Mouse (Mus musculus) neutrophil, adult 5-6 weeks (primary cell): ENCODE results near the gene Hist1h4c. TPM values are rescaled to one million over a fixed set of nuclear protein-coding genes. Genes with fewer than 3 reads are reported as not detected.

ENCODE experiments used
- ATAC-seq: fragments of 151-379, 151-347 bp; 2 replicates; pipeline ENCODE4 v1.8.0; 2017; ENCODE audit warnings: mild to moderate bottlenecking, moderate TSS enrichment; ENCODE audit not compliant: insufficient number of reproducible peaks, poor library complexity, low FRiP score, severe bottlenecking; ENCODE audit errors: extremely low read depth
- total RNA-seq: library from RNA; stranded (forward); fragments of 200-1000 nt; gene quantifications from 2 replicates; pipeline ENCODE4 v1.2.3, GENCODE M21; 2017

The Hist1h4c gene
- total RNA-seq = 116 and 135 TPM in 2 replicates

DNA sequence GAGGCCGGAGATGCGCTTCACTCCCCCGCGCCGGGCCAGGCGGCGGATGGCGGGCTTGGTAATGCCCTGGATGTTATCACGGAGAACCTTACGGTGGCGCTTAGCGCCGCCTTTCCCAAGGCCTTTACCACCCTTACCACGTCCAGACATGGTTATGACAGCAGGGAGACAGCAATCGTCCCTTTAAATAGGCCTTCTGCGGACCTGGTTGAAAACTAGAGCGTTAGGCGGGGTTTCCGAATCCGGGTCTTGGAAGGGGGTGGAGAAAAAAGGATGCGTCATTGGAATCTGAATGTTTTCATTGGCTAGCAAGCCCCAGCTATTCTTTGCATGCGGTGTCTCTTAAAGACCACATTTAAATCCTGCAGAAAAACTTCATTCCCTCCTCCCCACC, at the start of gene Hist1h4c:
TSS of gene Hist1h4c (minus strand) at position 155 of the 394 bp plus-strand sequence.
- peak; percentile 90 for ATAC-seq

DNA sequence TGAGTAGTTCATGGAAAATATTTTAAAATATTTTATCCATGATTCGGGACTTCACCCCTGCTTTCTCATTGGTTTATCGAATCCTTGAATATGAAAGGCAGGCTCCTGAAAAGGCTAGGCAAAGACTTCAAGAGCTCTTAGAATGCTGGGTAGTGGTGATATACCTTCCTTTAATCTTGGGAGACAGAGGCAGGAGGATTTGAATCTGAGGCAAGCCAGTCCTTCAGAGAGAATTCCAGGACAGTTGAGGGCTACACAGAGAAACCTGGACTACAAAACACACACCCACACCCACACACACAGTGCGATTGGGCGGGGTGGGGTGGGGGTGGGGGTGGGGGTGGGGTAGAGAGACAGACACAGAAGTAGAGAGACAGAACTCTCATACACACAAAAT, 49.6 kb upstream of the Hist1h4c start:
- no peak for ATAC-seq

DNA sequence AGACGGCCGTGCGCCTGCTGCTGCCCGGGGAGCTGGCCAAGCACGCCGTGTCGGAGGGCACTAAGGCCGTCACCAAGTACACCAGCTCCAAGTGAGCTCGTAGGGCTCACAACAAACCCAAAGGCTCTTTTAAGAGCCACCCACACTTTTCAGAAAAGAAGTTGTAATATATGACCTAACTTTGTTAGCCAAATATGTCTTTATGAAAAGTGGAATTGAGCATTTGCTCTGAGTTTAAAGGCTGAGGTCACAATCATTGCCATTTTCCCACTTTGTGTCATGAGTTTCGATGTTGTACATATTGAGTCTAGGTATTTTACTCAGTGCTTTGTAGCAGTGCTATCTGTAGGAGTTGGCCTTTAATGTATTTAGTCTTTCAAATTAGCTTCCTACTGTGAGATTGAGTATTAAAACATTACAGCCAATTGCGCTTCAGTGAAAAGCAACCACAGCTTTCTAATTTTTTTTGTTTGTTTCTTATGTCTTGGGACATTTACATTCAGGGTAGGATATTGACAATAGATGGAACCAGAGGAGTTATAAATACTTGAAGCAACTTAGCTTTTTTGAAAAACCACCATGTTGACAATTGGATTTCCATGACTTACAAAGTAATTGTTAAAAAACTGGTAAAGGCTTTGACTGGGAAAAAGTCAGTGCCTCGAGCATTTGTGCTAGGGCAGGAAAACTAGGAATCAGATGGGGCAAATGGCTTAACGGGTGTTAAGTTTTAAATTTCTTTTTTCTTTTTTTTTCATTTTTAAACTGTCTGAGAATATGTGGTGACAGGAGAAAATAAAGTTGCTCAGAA, 49.0 kb upstream of the Hist1h4c start:
- ATAC-seq = no peak

DNA sequence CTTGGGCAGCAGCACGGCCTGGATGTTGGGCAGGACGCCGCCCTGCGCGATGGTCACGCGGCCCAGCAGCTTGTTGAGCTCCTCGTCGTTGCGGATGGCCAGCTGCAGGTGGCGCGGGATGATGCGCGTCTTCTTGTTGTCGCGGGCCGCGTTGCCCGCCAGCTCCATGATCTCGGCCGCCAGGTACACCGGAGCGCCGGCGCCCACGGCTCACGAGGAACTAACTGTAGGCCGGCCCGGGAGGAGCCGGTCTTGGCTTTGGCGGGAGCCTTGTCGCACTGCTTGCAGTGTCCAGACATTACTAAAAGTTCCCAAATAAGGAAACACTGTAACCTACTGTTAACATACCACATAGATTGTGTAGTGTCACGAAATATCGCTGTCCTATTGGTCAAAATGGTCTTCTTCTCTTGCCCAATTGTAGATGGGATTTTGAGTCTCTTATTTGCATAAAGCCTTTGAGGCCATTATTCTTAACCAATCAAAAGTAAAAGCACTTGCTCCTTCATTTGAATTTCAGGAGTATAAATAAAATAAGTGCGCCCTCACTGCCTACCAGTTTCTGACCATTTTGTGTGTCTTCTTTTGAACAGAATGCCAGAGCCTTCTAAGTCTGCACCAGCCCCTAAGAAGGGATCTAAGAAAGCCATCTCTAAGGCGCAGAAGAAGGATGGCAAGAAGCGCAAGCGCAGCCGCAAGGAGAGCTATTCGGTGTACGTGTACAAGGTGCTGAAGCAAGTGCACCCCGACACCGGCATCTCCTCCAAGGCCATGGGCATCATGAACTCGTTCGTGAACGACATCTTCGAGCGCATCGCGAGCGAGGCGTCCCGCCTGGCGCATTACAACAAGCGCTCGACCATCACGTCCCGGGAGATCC, 48.2 kb upstream of the Hist1h4c start, which contains the start of gene Hist1h2bb:
TSS of gene Hist1h2bb (plus strand) at position 534 of the 880 bp plus-strand sequence.
- peak; percentile 89 for ATAC-seq

DNA sequence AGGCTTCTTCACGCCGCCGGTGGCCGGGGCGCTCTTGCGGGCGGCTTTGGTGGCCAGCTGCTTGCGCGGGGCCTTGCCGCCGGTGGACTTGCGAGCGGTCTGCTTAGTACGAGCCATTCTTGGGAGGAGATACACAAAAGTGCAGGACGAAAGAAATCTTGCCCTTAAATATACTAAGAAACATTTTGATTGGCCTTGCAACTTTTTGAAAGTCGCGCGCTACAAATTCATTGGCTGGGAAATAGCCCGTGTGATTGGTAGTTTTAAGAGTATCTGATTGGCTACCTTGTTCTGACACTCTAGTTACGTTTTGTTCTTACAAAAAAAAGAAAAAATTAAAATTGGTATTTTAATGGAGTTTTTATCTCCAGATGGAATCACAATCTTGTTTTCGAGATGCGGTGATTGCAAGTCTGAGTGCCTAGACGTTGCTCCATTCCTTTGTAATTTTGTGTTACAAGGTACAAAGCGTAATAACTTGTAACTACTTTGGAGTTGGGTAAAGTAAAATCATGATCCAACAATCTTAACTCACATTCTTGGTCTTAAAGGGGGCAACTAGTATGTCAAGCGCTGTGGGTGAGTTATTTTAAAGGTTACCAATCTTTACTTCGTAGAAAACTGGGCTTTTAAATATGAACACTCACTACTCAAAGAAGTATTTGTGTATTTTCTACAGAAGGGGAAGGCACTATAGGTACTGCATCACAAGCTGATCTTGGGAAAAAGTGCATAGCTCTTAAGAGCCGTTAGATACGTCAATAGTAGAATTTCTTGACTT, 47.3 kb upstream of the Hist1h4c start, which contains the start of gene Hist1h3c:
TSS of gene Hist1h3c (minus strand) at position 222 of the 781 bp plus-strand sequence.
- ATAC-seq = peak; percentile 64

DNA sequence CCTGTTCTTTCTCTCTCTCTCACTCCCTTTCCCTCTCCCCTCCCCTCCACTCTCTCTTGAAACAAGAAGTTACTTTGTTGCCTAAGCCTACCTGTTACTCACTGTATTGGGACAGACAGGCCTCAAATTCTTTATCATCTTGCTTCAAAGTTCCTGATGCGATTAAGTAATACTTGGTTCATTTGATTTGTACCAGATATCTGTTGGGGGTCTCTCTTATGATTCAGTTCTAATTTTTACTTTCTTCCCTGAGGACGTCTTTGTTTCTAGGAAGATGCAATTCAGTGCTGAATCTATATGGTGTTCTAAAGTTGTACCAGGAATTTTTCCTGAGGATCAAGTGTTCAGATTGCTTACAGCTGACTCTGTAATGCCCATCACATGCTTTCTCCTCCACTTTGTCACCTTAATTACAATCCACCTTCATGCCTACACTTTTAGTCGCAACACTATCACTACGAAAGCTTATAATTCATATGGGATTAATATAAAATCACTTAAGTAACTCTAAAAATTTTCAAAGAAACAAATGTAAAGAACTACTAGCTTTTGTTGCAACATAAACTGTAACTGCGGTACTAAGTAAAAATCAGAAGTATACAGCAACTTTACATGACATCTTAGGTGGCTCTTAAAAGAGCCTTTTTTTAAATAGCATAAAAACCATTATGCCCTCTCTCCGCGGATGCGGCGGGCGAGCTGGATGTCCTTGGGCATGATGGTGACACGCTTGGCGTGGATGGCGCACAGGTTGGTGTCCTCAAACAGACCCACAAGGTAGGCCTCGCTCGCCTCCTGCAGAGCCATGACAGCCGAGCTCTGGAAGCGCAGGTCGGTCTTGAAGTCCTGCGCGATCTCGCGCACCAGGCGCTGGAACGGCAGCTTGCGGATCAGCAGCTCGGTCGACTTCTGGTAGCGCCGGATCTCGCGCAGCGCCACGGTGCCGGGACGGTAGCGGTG, 46.4 kb upstream of the Hist1h4c start:
- no peak for ATAC-seq

DNA sequence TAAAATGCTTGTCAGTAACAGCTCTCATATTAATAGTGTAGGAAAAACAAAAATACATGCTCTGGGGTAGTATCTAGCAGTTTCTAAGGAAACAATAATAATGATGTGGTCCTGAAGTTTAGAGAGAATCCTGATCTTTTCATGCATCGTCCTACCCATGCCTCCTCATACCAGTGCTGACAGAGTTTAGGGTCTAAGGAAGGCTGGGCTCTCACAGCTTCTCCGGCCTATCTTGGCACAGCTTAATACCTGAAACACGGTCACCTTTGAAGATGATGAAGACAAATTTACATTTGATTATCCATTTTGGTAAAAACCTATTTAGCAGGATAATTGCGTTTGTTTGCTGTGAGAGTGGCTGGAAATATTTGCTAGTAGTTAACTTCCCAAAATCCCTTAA, 45.7 kb upstream of the Hist1h4c start:
- no peak for ATAC-seq

DNA sequence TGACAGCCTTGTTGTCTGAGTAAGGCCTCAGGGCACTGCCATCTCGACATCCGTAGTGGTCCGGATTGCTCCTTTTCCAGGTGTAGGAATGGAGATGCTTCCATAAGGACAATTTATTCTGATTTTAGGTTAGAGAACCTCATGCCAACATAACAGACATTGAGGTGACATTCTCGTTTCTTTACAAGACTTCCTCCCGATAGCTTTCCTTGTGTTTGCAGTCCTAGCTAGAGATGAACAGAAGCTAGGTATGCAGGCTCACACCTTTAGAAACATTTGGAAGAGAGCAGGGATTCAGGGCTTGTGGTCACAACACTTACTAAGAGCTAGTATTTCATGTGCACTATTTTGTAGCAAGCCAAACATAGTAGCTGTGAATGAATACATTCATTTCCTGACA, 45.0 kb upstream of the Hist1h4c start:
- no peak for ATAC-seq

DNA sequence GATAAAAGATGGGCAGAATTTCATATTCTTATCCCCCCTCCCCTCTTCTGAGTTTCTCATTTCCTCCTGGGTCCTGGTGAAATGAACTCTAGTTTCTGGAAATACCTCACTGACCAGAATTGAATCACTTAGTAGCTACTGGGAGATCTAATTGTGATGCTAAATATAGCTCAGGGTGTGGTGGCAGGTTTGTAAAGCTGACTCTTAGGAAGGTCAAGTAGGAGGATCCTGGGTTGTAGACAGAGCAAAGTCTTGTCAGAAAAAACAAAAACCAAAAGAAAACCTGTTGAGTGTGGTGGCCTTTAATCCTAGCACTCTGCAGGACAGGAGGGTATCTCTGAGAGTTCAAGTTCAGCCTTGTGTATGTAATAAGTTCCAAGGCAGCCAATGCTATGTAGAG, 43.8 kb upstream of the Hist1h4c start:
- ATAC-seq = no peak

DNA sequence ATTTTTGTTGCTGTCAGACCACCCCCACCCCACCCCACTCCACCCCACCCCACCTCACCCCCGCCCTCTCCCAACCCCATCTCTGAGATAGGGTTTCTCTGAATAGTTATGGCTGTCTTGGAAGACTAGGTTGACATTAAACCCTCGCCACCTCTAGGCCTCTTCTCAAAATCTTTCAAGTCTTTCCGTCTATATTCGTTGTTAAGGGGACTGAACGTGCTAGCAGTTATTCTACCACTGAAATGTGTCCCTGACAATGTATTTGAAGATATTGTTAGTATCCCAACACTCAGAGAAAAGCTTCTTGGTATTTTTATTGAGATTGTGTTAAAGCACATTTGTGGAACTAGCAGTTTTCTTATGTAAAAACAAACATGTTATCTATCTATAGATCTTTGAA, 42.7 kb upstream of the Hist1h4c start:
- no peak for ATAC-seq

DNA sequence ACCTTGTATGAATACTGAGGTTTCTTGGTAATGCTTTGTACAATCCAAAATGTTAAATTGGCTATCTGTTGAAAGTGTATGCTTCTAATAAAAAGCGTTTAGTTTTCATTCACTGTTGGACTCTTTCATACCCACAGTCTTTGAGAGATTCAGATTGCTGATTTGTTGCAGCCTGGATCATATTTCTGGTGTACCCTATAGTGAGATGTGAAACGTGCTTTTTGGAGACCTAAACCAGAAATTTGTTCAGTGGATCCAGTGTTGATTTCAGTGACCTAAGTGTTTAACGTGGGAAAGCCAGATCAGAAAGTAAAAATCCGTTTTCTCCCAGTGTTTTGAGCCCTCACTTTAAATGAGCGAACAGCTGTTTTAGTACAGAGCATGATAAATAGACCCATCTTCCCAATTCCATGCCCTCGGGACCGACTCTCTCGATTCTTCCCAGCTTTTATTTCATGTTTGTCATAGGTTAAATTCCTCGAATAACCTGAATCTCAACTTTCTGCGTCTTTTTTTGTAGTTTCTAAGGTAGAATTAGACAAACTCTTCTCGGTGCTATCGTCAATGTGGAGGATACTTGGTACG, 42.1 kb upstream of the Hist1h4c start:
- no peak for ATAC-seq

DNA sequence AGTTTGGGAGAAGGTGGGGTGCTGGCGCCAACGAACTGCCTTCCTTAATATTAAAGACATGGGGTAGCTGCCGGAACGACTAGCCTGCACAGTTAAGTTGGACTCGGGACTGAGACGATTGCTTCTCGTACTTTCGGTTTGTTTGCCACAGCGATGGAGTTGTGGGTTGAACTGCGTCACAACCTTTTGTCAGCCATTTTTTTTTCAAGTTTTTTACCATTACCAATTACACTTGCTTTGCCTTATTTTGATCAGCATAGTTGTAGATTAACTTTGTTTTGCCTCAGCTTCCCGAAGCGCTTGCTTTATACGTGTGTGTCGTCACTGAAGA, 41.6 kb upstream of the Hist1h4c start:
- ATAC-seq = peak; percentile 57

DNA sequence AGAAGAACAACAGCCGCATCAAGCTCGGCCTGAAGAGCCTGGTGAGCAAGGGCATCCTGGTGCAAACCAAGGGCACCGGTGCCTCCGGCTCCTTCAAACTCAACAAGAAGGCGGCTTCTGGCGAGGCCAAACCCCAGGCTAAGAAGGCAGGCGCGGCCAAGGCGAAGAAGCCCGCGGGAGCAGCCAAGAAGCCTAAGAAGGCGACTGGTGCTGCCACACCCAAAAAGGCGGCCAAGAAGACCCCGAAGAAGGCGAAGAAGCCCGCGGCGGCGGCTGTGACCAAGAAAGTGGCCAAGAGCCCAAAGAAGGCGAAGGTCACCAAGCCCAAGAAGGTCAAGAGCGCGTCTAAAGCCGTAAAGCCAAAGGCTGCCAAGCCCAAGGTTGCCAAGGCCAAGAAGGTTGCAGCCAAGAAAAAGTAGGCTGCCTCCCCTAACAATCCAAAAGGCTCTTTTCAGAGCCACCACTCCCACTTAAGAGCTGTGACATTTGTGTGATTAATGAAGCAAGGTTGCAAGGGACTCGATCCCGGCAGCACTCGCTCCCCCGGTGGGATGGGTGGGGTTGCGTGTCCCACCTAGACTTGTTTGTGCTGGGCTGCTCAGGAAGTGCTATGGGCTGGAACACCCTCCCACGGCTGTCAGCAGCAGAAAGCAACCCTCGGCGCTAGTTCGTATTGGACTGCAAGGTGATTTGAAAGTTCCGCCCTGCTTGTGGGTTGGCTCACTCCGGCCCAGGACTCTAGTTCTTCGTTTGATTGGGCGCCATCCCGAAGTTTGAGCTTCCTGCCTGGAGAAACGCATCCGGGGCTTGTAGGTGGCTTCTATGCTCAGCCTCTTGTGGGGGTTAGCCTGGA, 41.0 kb upstream of the Hist1h4c start:
- peak; percentile 69 for ATAC-seq

DNA sequence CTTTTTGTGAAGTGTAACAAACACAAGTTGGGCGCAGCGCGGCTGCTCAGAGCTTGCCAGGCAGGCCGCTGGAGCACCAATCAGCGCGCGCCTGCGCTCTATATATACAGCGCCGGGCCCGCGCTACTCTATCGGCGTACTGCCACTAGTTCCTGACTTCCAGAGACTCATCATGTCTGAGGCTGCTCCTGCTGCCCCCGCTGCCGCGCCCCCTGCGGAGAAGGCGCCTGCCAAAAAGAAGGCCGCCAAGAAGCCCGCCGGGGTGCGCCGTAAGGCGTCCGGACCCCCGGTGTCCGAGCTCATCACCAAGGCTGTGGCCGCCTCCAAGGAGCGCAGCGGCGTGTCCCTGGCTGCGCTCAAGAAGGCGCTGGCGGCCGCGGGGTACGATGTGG, 40.4 kb upstream of the Hist1h4c start, which contains the start of gene Hist1h1c:
TSS of gene Hist1h1c (plus strand) at position 132 of the 392 bp plus-strand sequence.
- peak; percentile 76 for ATAC-seq

DNA sequence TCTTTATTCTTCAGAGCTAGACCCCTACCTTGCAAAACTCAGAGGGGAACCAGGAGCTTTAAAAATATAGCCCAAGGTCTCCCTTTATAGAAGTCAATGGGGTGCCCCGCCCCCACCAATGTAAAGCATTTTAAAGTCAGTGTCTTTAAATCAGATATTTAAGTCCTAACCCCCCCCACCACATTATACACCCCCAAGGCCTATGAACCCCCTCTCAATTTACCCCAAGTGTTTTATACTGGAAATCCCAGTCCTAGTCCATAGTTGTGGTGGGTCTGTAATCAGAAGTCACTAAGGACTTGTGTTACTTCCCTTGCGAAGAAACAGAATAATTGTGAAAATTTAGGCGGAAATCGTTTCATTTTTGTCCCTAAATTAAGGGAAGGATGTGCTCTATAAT, 39.8 kb upstream of the Hist1h4c start:
- no peak for ATAC-seq

DNA sequence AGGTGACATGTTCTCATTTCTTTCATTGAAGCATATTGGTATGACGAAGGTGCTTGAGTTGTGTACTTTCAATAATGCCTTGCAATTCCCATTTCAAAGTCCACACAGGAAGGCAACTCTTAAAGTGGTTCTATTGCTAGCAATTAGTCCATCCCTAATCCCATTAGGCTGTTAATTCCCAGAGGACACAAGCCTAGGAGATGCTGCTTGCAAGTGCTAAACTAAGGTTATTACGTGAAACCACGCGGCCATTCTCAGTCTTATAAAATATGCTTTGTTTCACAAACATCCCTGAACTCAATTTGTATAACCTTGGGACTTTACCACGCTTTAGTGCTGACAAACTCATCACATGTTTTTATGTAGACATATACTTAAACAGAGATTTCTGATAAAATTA, 38.8 kb upstream of the Hist1h4c start:
- ATAC-seq = no peak
